Mouse (Mus musculus) liver, adult (tissue): Measurements from ENCODE around the gene Adam12.

Experiments
- GATA4 ChIP-seq: IDR thresholded peaks from 2 replicates; pipeline ENCODE4 v1.6.1; 2014; ENCODE audit warnings: mild to moderate bottlenecking, low read length; ENCODE audit not compliant: insufficient replicate concordance

Adam12 gene

GRCm38 (mm10) chr7:133928981-133929380 is 303.0 kb downstream of the Adam12 start:
- TF ChIP-seq GATA4 = no peak

DNA sequence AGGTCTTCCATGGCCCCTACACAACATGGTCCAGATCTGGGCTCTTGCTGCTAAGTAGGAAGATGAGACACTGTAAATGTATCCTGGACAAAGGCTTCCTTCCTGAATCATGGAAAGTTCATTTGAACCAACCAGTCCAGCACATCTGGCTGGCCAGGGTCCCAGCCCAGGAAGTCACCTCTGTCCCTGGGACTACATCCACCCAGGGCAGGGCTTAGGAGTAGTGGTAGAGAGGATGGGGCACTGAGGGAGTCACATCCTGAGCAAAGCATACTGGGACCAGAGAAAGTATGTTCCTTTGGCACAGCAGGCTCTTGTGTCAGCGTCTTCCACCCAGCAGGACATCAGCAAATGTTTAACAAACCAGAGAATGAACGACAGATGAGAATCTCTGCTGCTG is 306.2 kb downstream of the Adam12 start:
- TF ChIP-seq GATA4 = no peak

GRCm38 (mm10) chr7:133923994-133924393 is 308.0 kb downstream of the Adam12 start:
- TF ChIP-seq GATA4 = no peak; the same call in 1 of the 2 replicates

GRCm38 (mm10) chr7:133921291-133921690 is 310.7 kb downstream of the Adam12 start:
- TF ChIP-seq GATA4 = no peak

- TF ChIP-seq GATA4 = no peak
These were observed 311.2 kb downstream of the Adam12 start for GRCm38 (mm10) chr7:133920724-133921123.

- no peak for TF ChIP-seq GATA4
These were observed 312.0 kb downstream of the Adam12 start for GRCm38 (mm10) chr7:133919918-133920317.

DNA sequence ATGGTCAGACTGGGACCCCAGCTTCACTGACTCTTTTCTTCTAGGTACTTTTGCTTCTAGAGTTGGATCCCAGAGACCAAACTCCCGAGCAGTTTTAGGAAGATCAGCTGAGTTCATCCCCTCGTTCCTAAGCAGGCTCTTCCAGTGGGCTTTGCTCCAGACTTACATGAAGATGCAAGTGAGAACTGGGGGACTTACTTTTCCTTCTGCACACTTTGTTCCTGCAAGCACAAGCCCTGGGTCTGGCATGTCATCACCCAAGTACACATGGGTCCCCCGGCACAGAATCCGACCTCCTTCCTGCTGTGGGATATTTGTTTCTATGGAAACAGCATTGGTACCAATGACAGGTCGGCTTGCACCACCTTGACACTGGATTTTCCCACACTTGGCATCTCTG is 312.6 kb downstream of the Adam12 start:
- TF ChIP-seq GATA4 = no peak

DNA sequence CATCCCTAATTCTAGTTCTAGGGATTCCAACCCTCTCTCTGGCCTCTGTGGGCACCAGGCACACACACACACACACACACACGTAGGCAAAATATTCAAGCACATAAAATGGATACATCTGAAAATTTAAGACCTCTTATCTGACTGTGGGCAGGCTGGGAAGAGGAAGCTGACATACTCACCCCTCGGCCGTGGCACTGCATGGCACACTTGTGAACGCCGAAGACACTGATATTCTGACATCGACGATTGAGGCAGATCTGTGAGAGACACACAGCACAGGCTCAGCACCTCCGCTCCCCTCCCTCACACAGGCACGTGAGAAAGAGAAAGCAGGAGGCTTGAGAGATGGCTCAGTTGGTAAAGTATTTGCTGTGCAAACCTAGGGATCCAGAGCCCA is 315.7 kb downstream of the Adam12 start:
- TF ChIP-seq GATA4 = no peak

DNA sequence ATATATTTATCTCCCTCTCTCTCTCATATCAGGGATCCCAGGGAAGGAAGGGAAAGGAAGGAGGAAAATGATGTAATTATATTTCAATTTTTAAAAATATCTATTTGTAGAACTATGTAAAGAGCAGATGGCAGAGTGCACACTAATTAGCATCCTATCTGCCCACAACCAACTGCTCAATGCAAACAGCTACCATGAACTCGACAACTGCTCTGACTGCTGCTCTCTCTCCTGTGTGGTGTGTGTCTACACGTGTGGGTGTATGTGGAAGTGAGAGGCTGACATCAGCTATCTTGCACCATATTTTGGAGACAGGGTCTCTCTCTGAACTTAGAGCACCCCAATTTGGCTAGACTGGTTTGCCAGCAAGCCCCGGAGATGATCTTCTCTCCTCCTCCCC is 320.1 kb downstream of the Adam12 start:
- no peak for TF ChIP-seq GATA4

DNA sequence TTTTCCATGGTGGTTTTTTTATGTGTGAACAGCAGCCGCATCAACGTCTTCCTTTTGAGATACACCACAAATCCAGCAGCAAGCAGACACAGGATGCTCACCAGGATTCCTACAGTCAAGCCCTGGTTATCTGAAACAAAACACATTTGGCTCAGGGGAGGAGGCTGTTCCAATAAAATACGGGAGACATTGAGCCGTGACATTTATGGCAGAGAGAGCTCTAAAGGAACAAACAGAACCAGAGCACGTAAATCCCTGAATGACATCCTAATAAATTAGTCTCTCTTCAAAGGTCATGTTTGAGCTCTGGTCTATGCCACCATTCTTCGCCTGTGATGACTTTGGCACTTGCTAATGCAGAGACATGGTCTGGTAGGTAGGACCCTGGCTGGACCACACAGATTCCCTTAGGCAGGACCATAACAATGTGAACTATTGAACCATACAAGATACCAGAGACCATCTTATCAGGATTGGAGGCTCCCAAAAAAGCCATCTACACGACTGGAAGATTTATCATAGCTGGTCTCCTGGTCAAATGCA is 322.0 kb downstream of the Adam12 start:
- TF ChIP-seq GATA4 = no peak

DNA sequence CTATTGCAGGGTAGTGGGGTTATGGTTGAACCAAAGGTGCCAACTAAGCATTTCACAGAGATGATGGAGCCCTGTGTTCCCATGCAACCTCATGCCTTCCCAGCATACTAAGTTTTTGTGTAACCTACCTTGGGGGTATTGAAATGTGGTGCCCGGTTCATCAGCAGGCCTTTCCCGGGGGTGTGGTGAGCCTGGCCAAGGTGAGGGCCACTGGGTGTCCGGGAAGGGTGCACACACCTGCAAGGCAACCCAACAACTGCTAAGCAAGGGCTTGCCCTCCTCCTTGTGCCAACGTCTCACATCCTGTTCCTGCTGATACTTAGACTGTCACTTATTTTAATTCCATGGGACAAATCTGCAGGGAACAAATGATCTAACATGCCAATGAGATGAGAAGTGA is 323.0 kb downstream of the Adam12 start:
- no peak for TF ChIP-seq GATA4

DNA sequence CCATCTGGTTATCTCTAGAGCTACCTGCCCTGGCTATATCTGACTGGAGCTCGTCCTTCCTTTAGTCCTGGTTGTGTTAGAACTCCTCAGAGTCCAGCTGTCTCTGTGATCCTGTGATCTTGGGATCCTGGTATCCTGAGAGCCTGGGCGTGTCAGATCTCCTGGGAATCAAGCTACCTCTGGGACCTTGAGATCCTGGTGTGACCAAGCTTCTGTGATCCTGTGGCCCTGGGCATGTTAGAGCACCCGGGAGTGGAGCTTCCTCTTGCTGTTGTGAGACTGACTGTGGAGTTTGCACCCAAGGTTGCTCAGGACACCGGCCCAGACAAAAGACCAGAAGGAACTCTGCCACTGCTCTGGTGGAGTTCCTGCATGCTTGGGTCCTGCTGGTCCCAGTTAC is 332.6 kb downstream of the Adam12 start:
- no peak for TF ChIP-seq GATA4

DNA sequence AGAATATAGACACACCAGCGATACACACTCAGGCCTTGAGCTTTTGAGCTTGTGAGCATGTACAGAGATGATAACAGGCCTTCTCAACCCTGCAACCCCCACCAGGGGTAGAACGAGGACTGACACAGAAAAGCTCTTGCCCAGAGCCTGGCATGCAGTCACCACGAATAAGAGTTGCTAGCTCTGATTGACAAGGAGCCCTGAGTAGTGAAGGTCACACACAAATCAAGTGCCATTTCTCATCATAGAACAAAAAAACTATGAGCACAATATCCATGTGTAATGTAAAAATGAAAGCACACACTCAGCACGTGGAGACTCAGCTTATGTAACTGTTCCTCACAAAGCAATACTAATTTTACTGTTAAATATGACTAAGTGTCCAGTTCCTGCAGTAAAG is 340.1 kb downstream of the Adam12 start:
- no peak for TF ChIP-seq GATA4

- no peak for TF ChIP-seq GATA4
These were observed 340.6 kb downstream of the Adam12 start for GRCm38 (mm10) chr7:133891298-133891697.

GRCm38 (mm10) chr7:133889986-133890385 is 342.0 kb downstream of the Adam12 start:
- TF ChIP-seq GATA4 = no peak

- no peak for TF ChIP-seq GATA4
These were observed 342.7 kb downstream of the Adam12 start for GRCm38 (mm10) chr7:133888926-133889920.

DNA sequence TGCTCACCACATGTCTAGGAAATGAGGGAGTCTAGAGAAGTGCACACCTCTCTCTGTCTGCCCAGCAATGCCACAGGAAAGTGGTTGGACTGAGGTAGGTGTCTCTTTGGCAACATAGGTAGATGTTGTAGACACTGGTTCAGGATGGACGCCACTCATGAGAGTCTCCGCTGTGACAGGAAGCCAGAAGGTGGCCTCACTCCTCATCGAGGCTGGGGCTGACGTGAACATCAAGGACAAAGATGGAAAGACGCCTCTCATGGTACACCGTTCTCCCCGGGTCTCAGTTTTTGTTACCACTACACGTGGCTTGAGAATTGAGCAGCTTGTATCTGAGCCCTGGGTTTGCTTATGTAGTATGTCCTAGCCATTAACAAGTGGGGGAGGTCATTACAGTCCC is 352.2 kb downstream of the Adam12 start:
- no peak for TF ChIP-seq GATA4

DNA sequence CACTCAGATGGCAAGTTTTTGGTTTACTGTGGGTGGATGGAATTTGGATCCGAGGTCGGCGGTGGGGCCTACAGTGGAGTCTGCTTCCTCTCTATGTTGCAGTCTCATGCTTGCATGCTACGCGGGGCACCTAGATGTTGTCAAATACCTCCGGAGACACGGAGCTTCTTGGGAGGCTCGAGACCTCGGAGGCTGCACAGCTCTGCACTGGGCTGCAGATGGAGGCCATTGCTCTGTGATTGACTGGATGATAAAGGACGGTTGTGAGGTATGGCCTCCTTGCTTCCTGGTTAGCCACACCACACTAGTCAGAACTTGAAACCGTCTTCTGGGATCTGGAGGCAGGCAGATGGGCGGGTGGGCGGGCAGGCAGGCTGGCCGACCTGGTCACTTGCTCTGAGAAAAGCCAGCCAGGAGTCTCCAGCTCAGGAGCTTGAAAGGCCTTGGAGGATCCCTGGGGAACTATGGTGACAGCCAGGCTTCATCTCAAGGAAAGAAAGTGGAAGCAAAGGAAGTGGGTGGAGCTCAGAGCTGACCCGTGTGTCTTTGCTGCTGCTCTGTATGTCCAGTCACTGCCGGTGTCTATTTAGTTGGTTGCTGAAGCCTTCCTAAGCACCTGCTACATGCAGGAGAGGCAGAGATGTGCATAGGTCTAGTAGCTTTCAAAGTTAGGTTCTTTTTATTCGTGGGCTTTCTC is 355.2 kb downstream of the Adam12 start:
- TF ChIP-seq GATA4 = no peak
